Mouse (Mus musculus) embryonic facial prominence, embryonic 14.5 days (tissue): ENCODE measurements at regions not wholly inside any gene's neighbourhood (a gene's known extent, or its start where the extent isn't known, plus 50 kb on each side); places are given as distances from the start of the nearest gene placed in this dataset.

Experiments used
- ATAC-seq: fragments of 200-750 bp; cut with Nextera tagmentation; 2 replicates; pipeline ENCODE4 v1.8.0; 2017; ENCODE audit warnings: low read depth, moderate number of reproducible peaks, moderate TSS enrichment
- DNase-seq: peaks from one replicate; pipeline ENCODE4 v3.0.0-alpha.2; 2015; ENCODE audit warnings: low spot score
- H3K27ac ChIP-seq: fragments of 300-500 bp; sonication (generic); replicated peaks from 2 replicates; pipeline ENCODE4 v1.5.1; 2014; ENCODE audit warnings: low read depth, mild to moderate bottlenecking, low read length, moderate library complexity
- H3K27me3 ChIP-seq: fragments of 300-500 bp; sonication (generic); replicated peaks from 2 replicates; pipeline ENCODE4 v1.6.1; 2014; ENCODE audit warnings: low read length; ENCODE audit not compliant: control insufficient read depth, insufficient read depth
- H3K36me3 ChIP-seq: fragments of 300-500 bp; sonication (generic); 2 replicates; pipeline ENCODE4 v1.6.1; 2014; ENCODE audit warnings: low read length, mixed read lengths; ENCODE audit not compliant: control insufficient read depth, insufficient read depth
- H3K4me1 ChIP-seq: fragments of 300-500 bp; sonication (generic); 2 replicates; pipeline ENCODE4 v1.6.1; 2014; ENCODE audit warnings: antibody characterized with exemption, low read length; ENCODE audit not compliant: control insufficient read depth, insufficient read depth
- H3K4me2 ChIP-seq: fragments of 300-500 bp; sonication (generic); 2 replicates; pipeline ENCODE4 v1.6.1; 2014; ENCODE audit warnings: low read depth, mild to moderate bottlenecking, low read length, moderate library complexity, mixed read lengths
- H3K4me3 ChIP-seq: fragments of 300-500 bp; sonication (generic); 2 replicates; pipeline ENCODE4 v1.5.1; 2014; ENCODE audit warnings: low read depth, mild to moderate bottlenecking, low read length
- H3K9ac ChIP-seq: fragments of 300-500 bp; sonication (generic); 2 replicates; pipeline ENCODE4 v1.6.1; 2014; ENCODE audit warnings: low read depth, mild to moderate bottlenecking, low read length, moderate library complexity, mixed read lengths
- H3K9me3 ChIP-seq: fragments of 300-500 bp; sonication (generic); 2 replicates; pipeline ENCODE4 v1.6.1; 2016; ENCODE audit warnings: low read length; ENCODE audit not compliant: control insufficient read depth
- WGBS: fragments of 180-500 bp; shearing (Covaris S2); extraction: QIAGEN DNeasy Blood & Tissue Kit; methylation state at CpG from one replicate; pipeline ENCODE4 v1.1.7; 2014; 5-methylcytosine and 5-hydroxymethylcytosine counted together

DNA sequence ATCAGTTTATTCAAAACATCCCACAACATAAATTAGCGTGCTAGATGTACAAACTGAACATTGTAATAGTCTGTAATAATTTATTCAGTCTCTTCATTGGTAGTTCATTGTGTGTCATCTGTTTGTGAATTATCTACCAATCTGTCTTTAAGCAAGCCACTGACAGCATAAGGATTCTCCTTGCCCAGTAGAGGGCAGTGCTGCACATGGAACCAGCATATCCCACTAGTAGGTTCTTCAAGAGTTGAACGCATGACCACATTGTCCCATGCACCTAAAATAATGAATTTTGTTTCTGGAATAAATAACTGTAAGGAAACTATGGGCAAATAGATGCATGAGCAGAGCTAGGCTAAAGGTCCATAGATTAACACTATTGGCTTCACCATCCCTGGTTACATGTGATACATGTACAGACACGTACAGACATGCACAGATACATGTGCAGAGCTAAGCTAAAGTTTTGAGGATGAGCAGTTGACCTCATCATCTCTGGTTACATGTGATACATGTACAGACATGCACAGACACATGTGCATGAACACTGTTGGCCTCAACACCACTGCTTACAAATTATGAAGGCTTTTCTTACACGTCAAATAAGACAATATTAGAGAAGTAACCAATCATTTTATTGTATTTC lies 143.0 kb upstream of the Ctnnd2 start:
- DNase-seq, result peak; percentile 79
- Histone ChIP-seq H3K27me3 (no peaks in the 10 kb centered on the region), H3K4me3 (no peak overlapping the region), H3K4me2 (no peak overlapping the region), H3K36me3 (no peaks in the 10 kb centered on the region), H3K4me1 (no peaks in the 10 kb centered on the region), H3K27ac (no peak overlapping the region), H3K9ac (no peak overlapping the region), H3K9me3 (no peaks in the 10 kb centered on the region)
- WGBS, result 56% methylated on average over 4 of the region's 4 CpGs
- peak; percentile 74 for ATAC-seq

DNA sequence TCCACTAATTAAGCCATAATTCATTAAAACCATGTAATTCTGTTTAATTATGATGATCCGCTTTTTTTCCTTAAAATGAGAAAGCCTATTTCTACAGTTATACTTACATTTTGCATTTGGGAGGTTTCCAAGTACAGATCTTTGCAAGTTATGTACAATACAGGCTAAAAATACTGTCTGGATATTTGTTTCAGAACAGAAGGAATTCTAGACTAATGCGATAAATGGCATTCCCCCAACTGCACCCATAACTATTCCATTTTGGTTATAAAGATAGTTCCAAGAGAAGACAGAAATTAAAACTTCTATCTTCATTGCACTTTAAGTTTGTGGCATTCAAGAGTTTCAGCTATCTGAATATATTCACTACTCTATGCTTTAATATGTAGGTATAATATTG lies 137.0 kb upstream of the Ctnnd2 start:
- H3K27me3 ChIP-seq, result no peaks in the 10 kb centered on the region
- H3K36me3 ChIP-seq, result no peaks in the 10 kb centered on the region
- DNase-seq (no peak), ATAC-seq (no peak)
- H3K4me1 ChIP-seq, result no peaks in the 10 kb centered on the region
- H3K9me3 ChIP-seq, result no peaks in the 10 kb centered on the region
- H3K9ac ChIP-seq, result no peak overlapping the region
- 88% methylated on average over 2 of the region's 2 CpGs for WGBS
- no peak overlapping the region for H3K4me3 ChIP-seq
- H3K27ac ChIP-seq, result no peak overlapping the region
- H3K4me2 ChIP-seq, result no peak overlapping the region

DNA sequence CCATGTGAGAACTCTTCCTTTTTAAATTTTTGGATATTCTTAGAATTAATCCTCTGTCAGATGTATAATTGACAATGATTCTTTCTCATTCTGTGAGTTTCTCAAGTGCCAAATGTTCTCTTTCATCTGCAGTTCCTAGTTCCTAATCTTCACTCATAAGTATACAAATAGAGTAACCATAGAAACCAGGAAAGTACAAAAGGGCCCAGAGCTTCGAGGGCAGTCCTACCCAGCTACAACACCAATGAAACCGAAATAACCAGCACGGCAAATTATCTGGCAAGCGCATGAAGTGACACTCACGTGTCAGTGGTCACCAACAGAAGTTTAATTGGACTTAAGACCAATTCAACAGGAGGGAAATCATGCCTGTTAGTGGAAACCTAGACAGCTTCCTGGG lies 121.5 kb upstream of the Ctnnd2 start:
- ATAC-seq (no peak), DNase-seq (no peak)
- no peak overlapping the region for H3K4me3 ChIP-seq
- H3K27ac ChIP-seq, result no peak overlapping the region
- no peaks in the 10 kb centered on the region for H3K9me3 ChIP-seq
- H3K4me1 ChIP-seq, result no peaks in the 10 kb centered on the region
- H3K9ac ChIP-seq, result no peak overlapping the region
- 81% methylated on average over 5 of the region's 5 CpGs for WGBS
- H3K4me2 ChIP-seq, result no peak overlapping the region
- no peaks in the 10 kb centered on the region for H3K36me3 ChIP-seq
- H3K27me3 ChIP-seq, result no peaks in the 10 kb centered on the region

- Histone ChIP-seq H3K4me2 (no peak overlapping the region), H3K9ac (no peak overlapping the region), H3K27ac (no peak overlapping the region), H3K36me3 (no peaks in the 10 kb centered on the region), H3K27me3 (no peaks in the 10 kb centered on the region), H3K9me3 (no peaks in the 10 kb centered on the region), H3K4me3 (no peak overlapping the region), H3K4me1 (no peaks in the 10 kb centered on the region)
- DNase-seq (no peak), ATAC-seq (no peak)
- 77% methylated on average over 7 of the region's 7 CpGs for WGBS
These were observed 112.6 kb upstream of the Ctnnd2 start for GRCm38 (mm10) chr15:30059808-30060207.

DNA sequence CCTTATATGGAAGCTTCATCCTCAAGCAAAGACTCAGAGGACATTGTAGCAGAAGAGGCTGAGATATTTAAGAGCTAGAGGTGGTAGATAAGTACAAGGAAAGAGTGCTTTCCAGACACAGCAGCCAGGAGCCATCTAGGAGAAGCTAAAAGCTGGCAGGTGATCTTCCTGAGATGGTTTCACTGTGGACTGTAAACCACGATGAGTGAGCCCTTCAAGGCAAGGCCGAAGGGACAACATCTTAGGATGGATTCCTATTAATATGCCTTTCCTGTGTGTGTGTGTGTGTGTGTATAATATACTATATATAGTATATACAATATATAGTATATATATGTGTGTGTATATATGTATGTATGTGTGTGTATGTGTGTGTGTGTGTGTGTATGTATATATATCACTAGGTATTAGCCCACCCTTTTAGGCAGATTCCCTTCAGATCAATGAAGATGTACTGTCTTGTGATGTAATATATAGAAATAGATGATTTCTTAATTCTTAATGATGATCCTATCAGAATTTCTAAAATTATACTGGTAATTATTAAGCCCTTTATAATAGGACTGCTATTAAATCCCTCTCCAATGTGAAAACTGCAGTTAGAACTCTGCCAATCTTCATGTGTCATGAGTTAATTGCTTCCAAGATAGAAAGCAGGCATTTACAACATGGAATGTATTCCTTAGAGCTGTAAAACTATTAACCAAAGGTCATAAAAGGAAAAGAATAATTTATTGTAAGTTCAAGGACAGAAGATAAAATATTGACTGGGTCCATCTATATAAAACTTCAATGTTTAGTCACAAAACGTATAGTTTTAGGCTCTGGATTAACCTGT lies 111.7 kb upstream of the Ctnnd2 start:
- H3K27ac ChIP-seq, result no peak overlapping the region
- no peak overlapping the region for H3K9ac ChIP-seq
- H3K4me1 ChIP-seq, result no peaks in the 10 kb centered on the region
- DNase-seq (no peak), ATAC-seq (no peak)
- H3K4me3 ChIP-seq, result no peak overlapping the region
- no peaks in the 10 kb centered on the region for H3K27me3 ChIP-seq
- H3K4me2 ChIP-seq, result no peak overlapping the region
- 75% methylated on average over 3 of the region's 3 CpGs for WGBS
- H3K9me3 ChIP-seq, result no peaks in the 10 kb centered on the region
- no peaks in the 10 kb centered on the region for H3K36me3 ChIP-seq

GRCm38 (mm10) chr15:30071668-30072067 lies 100.7 kb upstream of the Ctnnd2 start:
- WGBS, result 45% methylated on average over 2 of the region's 2 CpGs
- H3K36me3 ChIP-seq, result no peaks in the 10 kb centered on the region

GRCm38 (mm10) chr15:30072301-30072700 lies 100.1 kb upstream of the Ctnnd2 start:
- DNase-seq, result no peak
- Histone ChIP-seq H3K9ac (no peak overlapping the region), H3K4me1 (no peaks in the 10 kb centered on the region), H3K4me2 (no peak overlapping the region), H3K9me3 (peaks cover 12% of the 10 kb centered on the region; the same call in 1 of the 2 replicates), H3K36me3 (no peaks in the 10 kb centered on the region), H3K27me3 (no peaks in the 10 kb centered on the region), H3K27ac (no peak overlapping the region), H3K4me3 (no peak overlapping the region)
- ATAC-seq, result no peak
- 58% methylated on average over 1 of the region's 1 CpGs for WGBS

More at GRCm38 (mm10) chr15:30071668-30072067, 100.7 kb upstream of the Ctnnd2 start:
- Histone ChIP-seq H3K9ac (no peak overlapping the region), H3K9me3 (peaks cover 12% of the 10 kb centered on the region; the same call in 1 of the 2 replicates), H3K4me1 (no peaks in the 10 kb centered on the region), H3K27me3 (no peaks in the 10 kb centered on the region), H3K4me3 (no peak overlapping the region), H3K27ac (no peak overlapping the region), H3K4me2 (no peak overlapping the region)
- no peak for DNase-seq
- ATAC-seq, result no peak

- Histone ChIP-seq H3K4me3 (no peak overlapping the region), H3K4me1 (no peaks in the 10 kb centered on the region), H3K36me3 (no peaks in the 10 kb centered on the region), H3K9me3 (0 out of 2 replicates have a peak, but pooled peaks cover 2% of the 10 kb centered on the region), H3K4me2 (no peak overlapping the region), H3K27ac (no peak overlapping the region), H3K9ac (no peak overlapping the region), H3K27me3 (no peaks in the 10 kb centered on the region)
- DNase-seq, result no peak
- ATAC-seq, result no peak
- WGBS, result 92% methylated on average over 6 of the region's 6 CpGs
These were observed 85.3 kb upstream of the Ctnnd2 start for GRCm38 (mm10) chr15:30087120-30087519.
